Mouse (Mus musculus) effector memory CD4-positive, alpha-beta T cell, adult 7 months (primary cell): ENCODE measurements around the gene Gpr161. TPM values are rescaled to one million over a fixed set of nuclear protein-coding genes. Genes with fewer than 3 reads are reported as not detected.

Experiments
- polyA plus RNA-seq: library from polyadenylated mRNA; unstranded; fragments of 100-300 nt; shearing (Covaris generic); gene quantifications from one replicate; pipeline ENCODE4 v1.2.1, GENCODE M21; 2017

Gene Gpr161
- not detected for polyA plus RNA-seq

GRCm38 (mm10) chr1:165295489-165295888 is at the start of gene Gpr161:
TSS of gene Gpr161 (plus strand) at chr1:165295789.

Other genes starting within 250 kb of the Gpr161 start
- gene Tbx19, start 135.0 kb upstream of the Gpr161 start, polyA plus RNA-seq: 0.48 TPM
- gene Sft2d2, start 101.4 kb upstream of the Gpr161 start, polyA plus RNA-seq: 52.5 TPM
- 123 TPM for gene Tiprl, start 58.8 kb upstream of the Gpr161 start, polyA plus RNA-seq
- 13.4 TPM for gene Dcaf6, start 164.7 kb downstream of the Gpr161 start, polyA plus RNA-seq
- gene Mpc2, start 164.8 kb downstream of the Gpr161 start, polyA plus RNA-seq: 117 TPM
- 0.79 TPM for gene Adcy10, start 189.4 kb downstream of the Gpr161 start, polyA plus RNA-seq